Mouse (Mus musculus) lung, postnatal 4 days (tissue): ENCODE measurements around the gene Socs7.
A peak's percentile ranks its signal among the peaks of the same experiment; 100 is the strongest.

ENCODE experiments used
- DNase-seq, 2 experiments: peaks; one replicate each; pipeline ENCODE4 v3.0.0; 2021

Socs7 gene

GRCm38 (mm10) chr11:97393658-97394057 lies 31.3 kb downstream of the Socs7 start:
- DNase-seq, result no peak

- DNase-seq, result peak in 1 of 2 experiments; percentile 35
These were observed 31.8 kb downstream of the Socs7 start for GRCm38 (mm10) chr11:97394146-97394545.

GRCm38 (mm10) chr11:97398506-97398905 lies 36.2 kb downstream of the Socs7 start:
- DNase-seq, result peak in 1 of 2 experiments; percentile 20

- peak; percentile 88 to 89 for DNase-seq
These were observed 37.8 kb downstream of the Socs7 start for GRCm38 (mm10) chr11:97399958-97400710.

GRCm38 (mm10) chr11:97401082-97401481 lies 38.7 kb downstream of the Socs7 start:
- DNase-seq, result peak in 1 of 2 experiments; percentile 43

GRCm38 (mm10) chr11:97401686-97402435 lies 39.5 kb downstream of the Socs7 start:
- DNase-seq, result peak in 1 of 2 experiments; percentile 14

- no peak for DNase-seq
These were observed 40.4 kb downstream of the Socs7 start for GRCm38 (mm10) chr11:97402746-97403145.

GRCm38 (mm10) chr11:97403614-97404183 lies 41.3 kb downstream of the Socs7 start:
- DNase-seq, result no peak

GRCm38 (mm10) chr11:97404184-97404760 lies 41.9 kb downstream of the Socs7 start:
- peak; percentile 62 to 82 for DNase-seq

GRCm38 (mm10) chr11:97404761-97405190 lies 42.4 kb downstream of the Socs7 start:
- peak; percentile 36 to 55 for DNase-seq

GRCm38 (mm10) chr11:97406094-97406951 lies 44.0 kb downstream of the Socs7 start:
- no peak for DNase-seq

GRCm38 (mm10) chr11:97407456-97407855 lies 45.1 kb downstream of the Socs7 start:
- DNase-seq, result no peak

GRCm38 (mm10) chr11:97408171-97408570 lies 45.8 kb downstream of the Socs7 start:
- DNase-seq, result peak; percentile 61 to 84

- no peak for DNase-seq
These were observed 48.6 kb downstream of the Socs7 start for GRCm38 (mm10) chr11:97410958-97411357.

- peak; percentile 71 to 73 for DNase-seq
These were observed 49.8 kb downstream of the Socs7 start for GRCm38 (mm10) chr11:97412117-97412516.

GRCm38 (mm10) chr11:97412808-97413347 lies 50.5 kb downstream of the Socs7 start:
- peak in 1 of 2 experiments; percentile 38 for DNase-seq

- DNase-seq, result peak; percentile 80 to 84
These were observed 53.0 kb downstream of the Socs7 start, which contains the start of gene Arhgap23 for GRCm38 (mm10) chr11:97415330-97415711. Arhgap23 (plus strand) TSS chr11:97415533.

- DNase-seq, result peak; percentile 76 to 82
These were observed 53.6 kb downstream of the Socs7 start for GRCm38 (mm10) chr11:97415712-97416636.

- DNase-seq, result no peak
These were observed 54.3 kb downstream of the Socs7 start for GRCm38 (mm10) chr11:97416637-97417035.

GRCm38 (mm10) chr11:97418834-97419539 lies 56.6 kb downstream of the Socs7 start:
- DNase-seq, result no peak
